Mouse (Mus musculus) kidney, adult 8-10 months (tissue): ENCODE data around the gene Nrm.

Experiments
- DNase-seq, 2 experiments: peaks; one replicate each; pipeline ENCODE4 v3.0.0; 2022

Nrm gene

DNA sequence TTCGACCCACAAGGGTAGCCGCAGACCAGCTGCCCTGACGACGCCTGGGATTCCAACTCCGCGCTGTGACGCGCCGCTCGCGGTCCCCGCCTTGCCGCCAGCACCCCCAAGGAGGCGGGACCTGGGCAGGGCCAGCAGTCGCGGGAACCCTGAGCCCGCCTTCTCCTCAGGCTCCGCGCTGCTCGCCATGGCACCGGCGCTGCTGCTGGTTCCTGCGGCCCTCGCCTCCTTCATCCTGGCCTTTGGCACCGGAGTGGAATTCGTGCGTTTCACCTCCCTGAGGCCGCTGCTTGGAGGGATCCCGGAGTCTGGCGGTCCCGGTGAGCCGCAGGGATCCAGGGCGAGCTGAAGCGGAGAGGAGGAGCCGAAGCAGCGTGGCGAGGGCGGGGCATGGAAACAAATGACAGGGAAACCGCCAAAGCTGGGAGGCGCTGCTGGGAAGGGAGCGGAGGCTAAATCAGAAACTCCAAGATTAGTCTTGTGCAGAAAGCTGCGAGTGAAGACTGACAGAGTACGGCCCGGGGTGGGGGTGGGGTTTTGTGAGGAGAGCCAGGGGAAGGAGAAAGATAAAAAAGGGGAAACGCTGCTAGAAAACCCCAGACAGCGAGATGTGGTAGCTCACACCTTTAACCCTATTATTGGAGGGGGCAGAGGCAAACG lies at the start of gene Nrm:
Nrm (plus strand) TSS at position 121 of the 660 bp plus-strand sequence.
- peak; percentile 81 to 89 for DNase-seq

DNA sequence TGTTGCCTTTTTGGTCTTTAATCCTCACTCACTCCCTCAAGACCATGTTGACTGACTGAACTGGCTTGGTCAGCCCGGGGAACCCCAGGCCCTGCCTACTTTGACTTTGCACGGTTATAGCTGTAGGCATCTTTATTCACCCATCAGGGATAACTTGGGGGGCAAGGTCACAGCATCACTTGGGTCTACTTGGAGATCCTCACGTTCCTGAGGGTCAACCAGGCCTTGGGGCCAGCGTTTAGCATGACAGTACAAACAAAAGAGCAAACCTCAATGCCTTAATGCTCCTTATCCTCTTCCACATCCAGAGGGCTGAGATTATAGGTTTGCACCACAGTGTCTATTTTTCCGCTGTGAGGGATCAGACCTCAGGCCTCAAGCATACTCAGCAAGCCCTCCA lies 48.8 kb upstream of the Nrm start:
- DNase-seq, result no peak

DNA sequence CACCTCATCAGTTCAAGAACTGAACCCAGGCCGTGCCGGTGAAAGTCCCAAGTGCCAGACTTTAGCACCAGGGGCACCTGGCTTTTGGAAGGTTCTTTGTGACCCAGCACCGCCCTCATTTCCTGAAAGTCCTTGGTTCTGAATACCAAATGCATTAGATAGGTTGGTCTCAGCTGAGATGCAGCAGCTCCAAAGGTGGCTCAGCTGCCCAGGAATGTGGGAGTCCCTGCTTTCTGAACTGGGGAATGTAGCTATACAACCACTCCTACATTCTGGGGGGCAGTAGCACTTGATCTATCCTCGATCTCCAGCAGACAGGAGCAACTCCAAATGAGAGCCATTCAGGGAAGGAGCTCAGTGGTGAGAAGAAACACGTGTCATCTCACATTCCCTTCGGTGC lies 48.4 kb upstream of the Nrm start:
- no peak for DNase-seq

DNA sequence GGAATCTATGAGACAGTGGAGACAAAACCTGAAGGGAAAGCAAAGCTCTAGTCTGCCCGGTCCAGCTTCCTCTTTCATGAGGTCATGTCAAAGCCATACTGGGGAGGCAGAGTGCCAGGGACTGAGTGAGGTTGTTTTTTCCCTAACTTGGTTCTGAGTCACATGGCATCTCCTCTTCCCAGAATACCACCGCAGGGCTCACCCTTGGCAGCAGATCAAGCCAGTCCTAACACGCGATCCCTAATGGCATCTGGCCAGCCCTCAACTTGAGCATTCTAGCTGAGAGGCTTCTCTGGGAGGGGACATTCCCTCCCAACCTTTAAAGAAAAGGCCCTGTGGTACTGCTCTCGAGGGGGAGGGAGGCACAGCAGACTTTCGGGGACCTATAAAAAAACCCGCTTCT lies 47.9 kb upstream of the Nrm start:
- peak; percentile 97 to 98 for DNase-seq

DNA sequence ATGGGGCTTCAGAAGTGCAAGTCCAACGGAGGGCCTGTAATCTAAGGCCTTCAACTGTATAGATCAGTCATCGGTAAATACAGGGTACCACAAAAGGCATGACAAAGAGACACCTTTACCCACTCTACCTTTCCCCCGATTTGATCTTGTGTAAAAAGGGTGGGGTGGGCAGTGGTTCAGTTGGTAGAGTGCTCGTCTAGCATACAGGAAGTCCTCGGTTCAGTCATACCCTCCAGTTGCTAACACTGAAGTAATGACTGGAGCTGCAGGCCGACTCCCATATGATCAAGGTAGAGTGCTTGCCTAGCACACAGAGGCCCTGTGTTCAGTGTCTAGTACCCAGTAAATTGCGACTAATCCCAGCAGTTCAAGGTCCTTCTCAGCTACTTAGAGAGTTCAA lies 47.5 kb upstream of the Nrm start:
- DNase-seq, result no peak

DNA sequence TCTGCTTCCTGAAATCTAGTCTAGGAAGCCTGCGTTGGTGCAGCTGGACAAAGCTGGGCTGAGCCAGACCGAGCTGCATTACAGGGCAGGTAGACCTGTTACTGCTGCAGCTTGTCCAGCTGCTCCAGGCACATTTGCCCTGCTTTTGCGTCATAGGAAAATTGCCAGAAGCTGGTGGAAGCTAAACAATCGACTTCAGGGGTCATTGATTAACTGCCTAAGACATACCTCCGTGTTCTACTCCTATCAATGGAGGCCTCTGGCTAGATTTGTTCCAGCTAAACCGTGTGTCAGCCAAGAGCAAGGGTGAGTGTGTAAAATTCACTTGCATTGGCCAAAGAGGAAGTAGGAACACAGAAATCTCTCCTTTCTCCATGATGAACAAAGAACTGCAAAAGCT lies 46.4 kb upstream of the Nrm start:
- DNase-seq, result peak; percentile 69 to 82

DNA sequence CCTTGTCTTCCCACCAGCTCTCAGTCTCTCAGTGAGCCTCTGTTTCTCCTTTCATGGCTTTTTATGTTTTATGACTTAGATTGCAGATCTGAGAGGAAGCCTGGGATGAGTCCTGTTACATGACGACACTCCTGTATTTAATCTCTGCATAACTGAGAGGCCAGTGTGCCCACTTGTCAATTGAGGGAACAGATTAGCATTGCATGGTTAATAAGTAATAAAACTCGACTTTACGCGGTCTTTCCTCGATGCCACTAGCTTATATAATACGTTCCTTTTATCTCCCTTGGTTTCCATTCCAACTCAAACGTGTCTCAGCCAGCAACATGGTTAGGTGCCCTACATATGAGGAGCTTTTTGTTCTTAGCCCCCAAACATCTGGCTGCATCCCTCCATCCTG lies 45.3 kb upstream of the Nrm start:
- no peak for DNase-seq

DNA sequence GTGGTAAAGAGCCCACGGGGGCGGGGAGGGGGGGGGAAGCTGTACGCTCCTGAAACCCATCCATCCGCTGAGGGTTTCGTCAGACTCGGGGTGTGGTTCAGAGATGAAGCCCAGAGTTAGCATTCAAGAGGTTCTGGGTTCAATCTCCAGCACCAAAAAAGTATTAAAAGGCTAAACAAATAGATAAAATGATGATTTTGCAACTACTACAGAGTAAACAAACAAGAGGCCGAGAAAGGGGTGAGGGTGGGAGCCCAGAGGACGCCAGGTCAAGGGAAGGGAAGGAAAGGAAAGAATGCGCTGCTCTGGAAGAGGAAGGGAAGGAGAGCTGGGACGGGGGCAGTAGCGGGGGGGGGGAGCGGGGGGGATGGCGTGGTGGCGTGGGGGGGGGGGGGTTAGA lies 44.4 kb upstream of the Nrm start:
- DNase-seq, result no peak

DNA sequence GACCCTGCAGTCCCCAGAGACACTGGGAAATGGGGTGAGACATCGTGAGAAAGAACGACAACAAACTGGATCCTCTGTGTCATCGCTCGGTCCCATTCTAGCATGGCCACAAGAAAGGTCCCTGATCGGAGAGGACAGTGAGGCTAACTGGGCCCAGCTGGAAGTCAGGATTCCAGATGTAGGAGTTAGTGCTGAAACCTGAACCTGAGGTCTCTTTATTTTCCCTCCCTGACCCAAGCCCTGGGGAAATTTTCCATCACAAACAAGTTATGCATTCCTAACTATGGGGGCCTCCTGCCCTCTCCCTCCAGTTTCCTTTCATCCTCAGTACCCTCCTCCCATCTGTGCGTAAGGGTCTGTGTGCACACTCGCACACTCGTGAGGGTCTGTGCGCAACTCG lies 43.9 kb upstream of the Nrm start:
- peak in 1 of 2 experiments; percentile 31 for DNase-seq

DNA sequence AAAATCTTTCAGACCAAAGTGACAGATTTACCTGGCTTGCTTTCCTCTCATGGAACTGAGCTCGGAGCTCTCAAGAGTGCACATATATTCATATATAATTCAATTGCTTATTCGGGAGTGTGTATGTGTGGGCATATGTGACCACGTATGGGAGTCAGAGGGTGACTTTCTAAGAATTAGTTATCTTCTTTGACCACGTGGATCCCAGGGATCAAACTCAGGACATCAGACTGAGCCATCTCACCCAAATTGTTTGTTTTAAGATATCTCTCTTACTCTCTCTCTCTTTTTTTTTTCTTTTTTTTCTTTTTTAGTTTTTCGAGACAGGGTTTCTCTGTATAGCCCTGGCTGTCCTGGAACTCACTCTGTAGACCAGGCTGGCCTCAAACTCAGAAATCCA lies 41.0 kb upstream of the Nrm start:
- DNase-seq, result no peak

DNA sequence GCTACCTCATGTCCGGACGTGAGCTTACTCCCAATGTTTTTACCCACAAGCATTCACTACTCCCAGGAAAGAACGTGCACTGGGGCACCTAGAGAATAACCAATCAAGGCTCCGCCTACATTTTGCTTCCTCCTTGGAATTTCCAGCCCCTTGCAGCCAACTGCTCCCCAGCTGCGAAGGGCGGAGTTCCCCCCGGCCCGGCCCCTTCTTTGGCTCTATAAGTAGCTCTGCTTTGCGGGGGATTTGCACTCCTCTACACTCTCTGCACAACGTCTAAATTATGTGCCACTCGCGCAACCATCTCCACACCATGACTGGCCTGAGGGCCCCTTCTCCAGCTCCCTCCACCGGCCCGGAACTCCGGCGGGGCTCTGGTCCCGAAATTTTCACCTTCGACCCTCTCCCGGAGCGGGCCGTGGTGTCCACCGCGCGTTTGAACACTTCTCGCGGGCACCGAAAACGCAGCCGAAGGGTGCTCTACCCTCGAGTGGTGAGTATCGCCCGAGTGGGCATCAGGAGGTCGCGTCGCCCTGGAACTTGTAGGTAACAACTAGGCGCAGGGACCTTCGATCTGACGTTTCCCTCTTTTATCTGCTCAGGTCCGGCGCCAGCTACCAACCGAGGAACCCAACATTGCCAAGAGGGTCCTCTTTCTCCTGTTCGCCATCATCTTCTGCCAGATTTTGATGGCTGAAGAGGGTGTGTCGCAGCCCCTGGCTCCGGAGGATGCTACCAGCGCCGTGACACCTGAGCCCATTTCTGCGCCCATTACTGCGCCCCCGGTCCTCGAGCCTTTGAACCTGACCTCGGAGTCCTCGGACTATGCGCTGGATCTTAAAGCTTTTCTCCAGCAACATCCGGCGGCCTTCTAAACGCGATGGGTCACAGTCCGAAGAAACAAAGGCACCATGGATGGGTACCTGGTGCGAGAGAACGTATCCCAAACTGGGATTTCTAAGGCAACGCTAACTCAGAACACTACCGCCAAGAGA lies 39.4 kb upstream of the Nrm start, which contains the start of gene Ier3:
Ier3 (plus strand) TSS at position 246 of the 992 bp plus-strand sequence.
- DNase-seq, result peak; percentile 93 to 95

DNA sequence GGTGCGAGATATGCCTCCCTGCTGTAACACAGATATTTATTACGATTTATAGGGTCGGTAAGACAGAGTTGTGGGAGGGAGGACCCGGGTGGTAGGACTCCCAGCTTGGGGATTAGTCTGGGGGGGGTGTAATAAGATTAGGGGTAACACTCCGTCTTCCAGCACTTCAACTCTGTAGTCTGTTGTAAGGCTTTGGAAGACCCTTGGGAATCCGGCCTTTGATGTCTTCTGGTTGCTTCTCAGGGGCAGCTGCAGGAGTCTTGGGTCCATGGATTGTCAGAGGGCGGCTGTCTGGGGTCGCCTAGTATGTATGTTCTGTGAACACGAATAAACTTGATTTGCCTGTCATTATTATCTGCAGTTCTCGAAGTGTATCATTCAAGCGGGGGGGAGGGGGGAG lies 38.6 kb upstream of the Nrm start:
- no peak for DNase-seq

DNA sequence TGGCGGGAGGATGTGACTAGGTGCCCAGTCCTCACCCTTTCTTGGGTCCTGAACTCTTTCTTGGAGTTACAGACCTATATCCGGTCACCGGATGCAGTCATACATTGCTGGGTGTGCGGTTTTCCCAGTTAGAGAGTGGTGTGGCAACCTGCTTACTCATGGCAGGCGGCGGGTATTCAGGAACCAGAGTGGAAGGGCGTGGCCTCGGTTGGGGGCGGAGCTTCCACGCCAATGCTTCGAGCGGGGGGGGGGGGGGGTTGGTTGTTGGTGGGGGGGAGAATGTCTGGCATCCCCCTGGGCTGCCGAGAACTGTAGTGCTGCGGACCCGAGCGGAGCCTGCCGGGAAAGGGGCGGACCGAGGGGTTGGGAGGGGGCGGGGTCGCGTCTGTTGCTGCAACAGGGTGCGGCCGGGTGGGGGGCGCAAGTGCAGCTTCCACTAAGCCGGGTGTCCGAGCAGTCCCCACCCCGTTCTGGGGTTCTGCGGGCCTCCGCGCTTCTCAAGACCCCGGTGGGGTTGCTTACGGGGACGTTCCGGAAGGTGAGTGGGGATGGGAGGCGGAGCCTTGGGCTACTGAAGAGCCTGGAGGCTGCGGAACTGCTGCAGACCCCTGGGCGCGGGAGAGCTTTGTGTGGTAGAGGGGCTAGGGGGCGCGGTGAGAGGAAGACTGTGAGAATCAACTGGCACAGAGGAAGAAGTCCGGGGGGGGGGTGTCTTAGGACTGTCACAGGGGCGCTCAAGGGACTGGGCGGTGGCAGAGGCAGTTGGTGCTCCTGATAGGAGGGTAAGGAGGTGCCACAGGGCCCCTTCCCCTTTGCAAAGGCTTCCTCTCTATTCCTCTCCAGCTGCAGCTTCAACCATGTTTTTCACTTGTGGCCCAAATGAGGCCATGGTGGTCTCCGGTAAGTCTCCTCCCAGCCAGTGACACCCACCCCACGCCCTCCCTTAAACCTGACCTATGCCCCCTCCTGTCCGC lies 37.9 kb upstream of the Nrm start, which contains the start of gene Flot1:
Flot1 (plus strand) TSS at position 267 of the 974 bp plus-strand sequence.
- DNase-seq, result peak; percentile 86 to 88

DNA sequence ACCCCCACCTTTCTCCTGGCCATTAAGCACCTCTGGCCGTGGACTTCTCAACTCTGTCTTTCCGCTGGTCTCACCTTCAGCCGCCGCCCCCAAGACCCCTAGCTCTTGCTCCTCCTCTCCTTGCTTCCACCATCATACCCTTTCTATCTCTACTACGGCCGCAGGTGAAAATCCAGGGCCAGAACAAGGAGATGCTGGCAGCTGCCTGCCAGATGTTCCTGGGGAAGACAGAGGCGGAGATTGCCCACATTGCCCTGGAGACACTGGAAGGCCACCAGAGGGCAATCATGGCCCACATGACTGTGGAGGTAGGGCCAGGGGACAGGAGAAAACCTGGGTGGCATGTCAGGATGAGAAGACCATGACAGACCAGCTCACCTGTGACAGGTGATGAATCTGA lies 36.7 kb upstream of the Nrm start:
- DNase-seq, result peak in 1 of 2 experiments; percentile 9

DNA sequence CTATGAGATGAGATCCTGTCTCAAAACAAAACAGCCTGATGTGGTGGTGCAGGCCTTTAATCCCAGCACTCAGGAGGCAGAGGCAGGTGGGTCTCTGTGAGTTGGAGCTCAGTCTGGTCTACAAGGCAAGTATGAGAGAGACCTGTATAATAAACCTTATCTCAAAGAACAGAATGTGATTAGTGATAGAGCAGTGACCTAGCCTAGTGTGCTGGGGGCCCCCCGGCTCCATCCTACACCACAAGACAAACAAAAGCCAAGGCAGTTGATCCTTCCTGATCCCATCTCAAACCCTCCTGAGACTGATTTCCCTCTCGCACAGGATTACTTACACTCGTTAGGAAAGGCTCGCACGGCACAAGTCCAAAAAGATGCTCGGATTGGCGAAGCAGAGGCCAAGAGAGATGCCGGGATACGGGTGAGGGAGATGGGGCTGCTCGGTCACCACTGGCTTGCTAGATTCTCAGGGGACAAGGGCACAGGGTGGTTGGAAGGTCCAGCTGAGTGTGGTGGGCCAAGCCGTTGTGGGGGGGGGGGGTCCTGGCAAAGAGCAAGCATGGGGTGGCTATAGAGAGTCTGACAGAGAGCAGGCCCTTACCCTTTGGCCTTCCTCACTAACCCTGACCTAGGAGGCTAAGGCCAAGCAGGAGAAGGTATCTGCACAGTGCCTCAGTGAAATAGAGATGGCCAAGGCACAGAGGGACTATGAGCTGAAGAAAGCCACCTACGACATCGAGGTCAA lies 35.8 kb upstream of the Nrm start:
- no peak for DNase-seq

DNA sequence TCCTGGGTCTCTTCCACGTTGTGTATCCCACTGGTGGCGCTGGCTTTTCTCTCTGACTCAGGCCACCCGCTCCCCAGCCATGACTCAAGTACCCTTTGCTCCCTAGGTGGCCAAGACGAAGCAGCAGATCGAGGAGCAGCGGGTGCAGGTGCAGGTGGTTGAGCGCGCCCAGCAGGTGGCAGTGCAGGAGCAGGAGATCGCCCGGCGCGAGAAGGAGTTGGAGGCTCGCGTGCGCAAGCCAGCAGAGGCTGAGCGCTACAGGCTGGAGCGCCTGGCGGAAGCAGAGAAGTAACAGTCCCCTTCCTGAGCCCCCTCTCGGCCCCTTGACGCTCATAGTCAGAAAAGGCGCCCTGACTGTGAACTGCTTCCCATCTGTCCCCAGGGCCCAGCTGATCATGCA lies 31.4 kb upstream of the Nrm start:
- DNase-seq, result peak; percentile 86 to 91

DNA sequence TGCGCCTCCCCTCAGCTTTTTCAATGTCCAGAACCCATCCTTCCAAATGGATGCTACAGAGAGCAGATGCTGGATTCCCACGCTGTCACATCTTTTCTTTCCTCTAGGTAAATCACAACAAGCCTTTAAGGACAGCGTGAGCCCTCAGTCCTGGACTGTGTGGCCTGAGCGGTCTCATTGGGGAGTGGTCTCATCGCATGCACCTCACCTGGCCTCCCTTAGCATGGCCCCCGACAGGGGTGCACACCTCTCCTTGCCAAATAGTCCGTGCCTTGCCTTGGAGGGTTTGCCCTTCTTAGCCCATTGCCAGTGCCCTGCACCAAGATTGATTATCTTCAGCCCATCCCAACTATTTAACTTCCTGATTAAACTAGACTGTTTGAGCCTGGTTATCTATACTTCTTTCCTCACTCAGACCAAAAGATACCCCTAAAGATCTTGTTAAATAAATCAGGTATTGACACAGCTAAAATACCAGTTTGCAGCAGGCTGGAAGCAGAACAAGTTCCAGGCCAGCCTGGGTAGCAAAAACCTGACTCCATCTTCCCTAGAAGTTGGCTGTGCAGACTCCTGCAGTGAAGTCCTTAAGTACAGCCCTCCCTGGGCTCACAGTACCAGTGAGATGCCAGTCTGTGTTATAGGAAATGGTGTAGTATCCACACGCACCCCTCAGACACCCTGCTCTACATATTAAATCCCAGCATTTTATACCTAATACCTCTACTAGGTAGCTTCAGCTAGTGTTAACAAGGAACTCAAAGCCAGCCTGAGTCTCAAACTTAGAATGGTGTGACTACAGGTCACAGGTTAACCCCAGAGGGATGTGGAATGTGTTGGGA lies 28.5 kb upstream of the Nrm start:
- no peak for DNase-seq

DNA sequence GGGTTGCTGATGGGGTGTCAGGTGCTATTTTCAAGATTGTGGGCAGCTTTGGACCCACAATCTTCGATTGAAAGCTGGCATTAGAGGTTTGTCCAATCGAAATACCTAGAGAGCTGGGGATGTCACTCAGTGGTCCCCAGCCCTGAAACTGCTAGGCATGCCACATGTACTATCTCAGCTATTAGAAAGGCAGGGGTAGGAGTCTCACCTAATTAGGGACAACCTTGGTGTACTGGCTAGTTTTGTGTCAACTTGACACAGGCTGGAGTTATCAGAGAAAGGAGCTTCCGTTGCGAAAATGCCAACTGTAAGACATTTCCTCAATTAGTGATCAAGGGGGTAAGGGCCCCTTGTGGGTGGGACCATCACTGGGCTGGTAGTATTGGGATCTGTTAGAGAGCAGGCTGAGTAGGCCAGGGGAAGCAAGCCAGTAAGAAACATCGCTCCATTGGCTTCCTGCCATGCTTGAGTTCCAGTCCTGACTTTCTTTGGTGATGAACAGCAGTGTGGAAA lies 27.8 kb upstream of the Nrm start:
- DNase-seq, result no peak

DNA sequence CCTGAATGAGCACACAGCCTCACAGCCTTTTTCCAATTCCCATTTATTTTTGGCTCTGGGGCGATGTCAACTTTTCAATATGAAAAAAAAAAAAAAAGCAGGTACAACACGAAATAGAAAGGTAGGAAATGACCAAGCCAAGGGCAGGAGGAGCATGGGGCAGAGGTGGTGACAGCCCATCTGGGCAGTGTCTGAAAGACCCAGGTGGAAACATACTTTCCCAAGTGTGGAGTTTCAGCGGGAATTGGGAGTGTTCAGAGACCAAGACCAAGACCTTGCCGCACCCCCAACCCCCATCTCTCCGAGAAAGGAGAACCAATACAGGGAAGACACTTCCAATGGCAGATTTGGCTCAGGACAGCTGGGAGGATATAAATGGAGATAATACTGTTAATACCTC lies 27.2 kb upstream of the Nrm start:
- no peak for DNase-seq

DNA sequence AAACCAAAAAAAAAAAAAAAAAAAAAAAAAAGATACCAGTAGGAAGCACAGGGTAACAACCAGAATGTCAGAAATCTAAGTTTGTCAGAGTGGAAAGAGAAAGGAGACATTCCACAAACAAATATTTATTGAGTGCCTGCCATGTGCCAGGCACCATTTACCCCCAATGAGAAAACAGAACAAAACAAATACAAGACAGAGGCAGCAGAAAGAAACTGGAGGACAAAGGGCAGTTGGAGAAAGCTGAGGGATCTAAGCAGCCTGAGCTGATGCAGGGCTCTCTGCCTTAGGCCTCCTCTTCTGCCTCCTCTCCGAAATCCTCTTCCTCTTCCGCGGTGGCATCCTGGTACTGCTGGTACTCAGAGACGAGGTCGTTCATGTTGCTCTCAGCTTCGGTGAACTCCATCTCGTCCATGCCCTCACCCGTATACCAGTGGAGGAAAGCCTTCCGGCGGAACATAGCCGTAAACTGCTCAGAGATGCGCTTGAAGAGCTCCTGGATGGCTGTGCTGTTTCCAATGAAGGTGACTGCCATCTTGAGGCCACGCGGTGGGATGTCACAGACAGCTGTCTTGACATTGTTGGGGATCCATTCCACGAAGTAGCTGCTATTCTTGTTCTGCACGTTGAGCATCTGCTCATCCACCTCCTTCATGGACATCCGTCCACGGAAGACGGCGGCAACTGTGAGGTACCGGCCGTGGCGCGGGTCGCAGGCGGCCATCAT lies 26.3 kb upstream of the Nrm start:
- DNase-seq, result no peak
